Mouse (Mus musculus): ENCODE measurements around the gene Gm3755. TPM values are rescaled to one million over a fixed set of nuclear protein-coding genes. Genes with fewer than 3 reads are reported as not detected.
"Not testable (repeated sequence)": the region's sequence is repeated elsewhere in the genome, so short reads cannot be mapped to it uniquely, and the experiment has no call there.

Gm3755 gene
- total RNA-seq (2021), result not detected
- long read RNA-seq, experiment 1, result 0 reads
- long read RNA-seq, experiment 2, result 0 reads

DNA sequence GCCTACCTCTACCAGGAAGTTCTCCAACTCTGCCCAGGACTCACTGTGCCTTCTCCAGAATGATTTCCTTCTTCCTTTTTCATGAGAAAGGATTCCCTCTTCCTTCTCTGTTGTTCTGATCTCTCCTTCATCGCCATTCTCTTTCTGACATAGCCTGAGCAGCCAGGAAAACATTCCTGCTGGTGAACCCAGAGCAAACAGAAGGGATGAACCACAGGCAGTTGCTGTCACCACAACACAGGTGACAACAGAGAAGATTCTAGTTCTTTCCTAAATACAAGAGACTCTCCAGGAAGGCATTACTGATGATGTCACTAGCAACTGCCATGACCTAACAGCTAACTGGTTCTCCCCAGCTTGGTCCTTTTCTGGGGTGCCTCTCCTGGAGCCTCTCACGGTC is at the start of gene Gm3755:
Gene Gm3755, minus strand, starts transcription at position 101 of the 400 bp plus-strand sequence.
- not testable (repeated sequence) for DNase-seq (ENCODE audit: low spot score in 2 of 2)

DNA sequence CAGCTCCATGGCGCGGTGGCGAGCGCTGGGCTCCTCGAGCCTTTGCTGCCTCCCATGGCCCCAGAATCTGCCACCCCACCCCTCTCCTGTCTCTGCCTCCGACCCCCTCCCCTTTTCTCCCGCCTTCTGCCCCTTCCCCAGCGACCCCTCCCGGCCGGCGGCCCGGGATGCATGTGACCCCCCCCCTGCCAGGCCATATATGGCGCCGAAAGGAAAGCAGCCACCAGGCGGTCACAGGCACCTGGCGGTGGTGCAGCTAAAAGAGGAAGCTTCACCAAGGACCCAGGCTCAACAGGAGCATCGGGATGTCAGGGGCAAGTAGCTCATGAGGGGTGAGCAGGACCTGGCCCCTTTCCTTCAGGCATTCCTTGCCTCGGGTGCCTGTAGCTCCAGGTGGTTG is 38.0 kb upstream of the Gm3755 start:
- not testable (repeated sequence) for DNase-seq (ENCODE audit: low spot score in 2 of 2)

DNA sequence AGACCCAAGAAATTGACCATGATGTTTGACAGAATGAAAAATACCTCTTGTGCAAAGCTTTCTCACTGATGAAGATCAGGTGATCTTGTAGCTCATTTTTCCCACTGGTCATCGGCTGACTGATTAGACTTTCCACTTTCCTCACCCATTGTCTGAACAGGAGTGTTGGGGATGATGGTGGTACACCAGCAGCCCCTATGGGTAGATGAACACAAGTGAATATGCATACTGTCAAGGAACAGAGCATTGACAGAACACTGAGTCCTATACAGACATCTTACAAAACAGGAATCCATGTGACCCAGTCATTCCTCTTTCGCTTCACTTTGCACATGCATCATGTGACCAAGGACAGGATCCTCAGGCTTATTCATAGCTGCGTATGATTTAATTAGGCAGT is 32.9 kb upstream of the Gm3755 start, which contains the start of gene Gm3752:
Gene Gm3752, minus strand, starts transcription at position 101 of the 400 bp plus-strand sequence.
- not testable (repeated sequence) for DNase-seq (ENCODE audit: low spot score in 2 of 2)

GRCm38 (mm10) chr14:7422496-7422895 is 28.2 kb downstream of the Gm3755 start:
- DNase-seq (ENCODE audit: low spot score in 2 of 2), result not testable (repeated sequence)

Other genes with a start within 250 kb of the Gm3755 start
- not detected for gene Gm3727, start 186.2 kb downstream of the Gm3755 start, total RNA-seq (2021)
- under 1 TPM; 0.22 to 0.31 TPM for gene Gm3739, start 135.9 kb downstream of the Gm3755 start, total RNA-seq (2021)
- gene Gm5797, start 118.5 kb downstream of the Gm3755 start, total RNA-seq (2021), result not detected
- not detected for gene Gm8374, start 85.8 kb downstream of the Gm3755 start, total RNA-seq (2021)
- gene Gm3752, start 32.8 kb upstream of the Gm3755 start, total RNA-seq (2021), result under 1 TPM in 1 of 2 experiments, not detected in 1; 0.86 TPM
- gene Gm3558, start 117.6 kb upstream of the Gm3755 start, total RNA-seq (2021), result 1 to 10 TPM; 3.5 to 4.1 TPM
- not detected for gene Gm10338, start 144.7 kb upstream of the Gm3755 start, total RNA-seq (2021)
- gene Gm10128, start 193.1 kb upstream of the Gm3755 start, total RNA-seq (2021), result not detected

All from gastrocnemius, postnatal 4 days (tissue).